Mouse (Mus musculus) cortical plate, adult 2 months (tissue): Measurements from ENCODE around the gene Arl4c. TPM values are rescaled to one million over a fixed set of nuclear protein-coding genes. Genes with fewer than 3 reads are reported as not detected.
A peak's percentile ranks its signal among the peaks of the same experiment; 100 is the strongest.

ENCODE experiments used
- H3K27ac ChIP-seq: fragments of 200-500 bp; 2 replicates; pipeline ENCODE4 v1.5.1; 2012; ENCODE audit warnings: low read length, control low read depth, inconsistent platforms; ENCODE audit not compliant: insufficient read depth
- H3K4me1 ChIP-seq: fragments of 200-500 bp; 2 replicates; pipeline ENCODE4 v1.6.1; 2011; ENCODE audit warnings: low read length; ENCODE audit not compliant: control insufficient read depth, insufficient read depth
- H3K4me3 ChIP-seq: fragments of 200-500 bp; 2 replicates; pipeline ENCODE4 v1.5.1; 2011; ENCODE audit warnings: mild to moderate bottlenecking, low read length, control low read depth; ENCODE audit not compliant: insufficient read depth
- CTCF ChIP-seq: fragments of 200-500 bp; IDR thresholded peaks from 2 replicates; pipeline ENCODE4 v1.5.1; 2011; ENCODE audit warnings: mild to moderate bottlenecking, control low read depth, low read length; ENCODE audit not compliant: insufficient read depth; ENCODE audit errors: extremely low read depth
- POLR2A ChIP-seq: fragments of 200-500 bp; IDR thresholded peaks from 2 replicates; pipeline ENCODE4 v1.6.1; 2011; ENCODE audit warnings: mild to moderate bottlenecking, low read length, control low read depth; ENCODE audit not compliant: insufficient read depth; ENCODE audit errors: extremely low read depth
- polyA plus RNA-seq: library from polyadenylated mRNA; depleted of rRNA; stranded (reverse); fragments of >200 nt; gene quantifications from 2 replicates; pipeline ENCODE4 v1.2.3, GENCODE M21; 2012

Gene Arl4c
- polyA plus RNA-seq, 1 experiment = 26.5 TPM

GRCm38 (mm10) chr1:88705799-88706198, 3.8 kb upstream of the Arl4c start:
- Histone ChIP-seq H3K27ac (no peak overlapping the region), H3K4me3 (0 out of 2 replicates have a peak overlapping the region, but pooled peaks have one; percentile 1), H3K4me1 (no peaks in the 10 kb centered on the region)
- TF ChIP-seq POLR2A = no peak
- TF ChIP-seq CTCF = peak; percentile 99

GRCm38 (mm10) chr1:88705050-88705449, 3.0 kb upstream of the Arl4c start:
- TF ChIP-seq POLR2A = no peak
- TF ChIP-seq CTCF = 0 out of 2 replicates have a peak, but pooled peaks have one; percentile 4
- no peaks in the 10 kb centered on the region for H3K4me1 ChIP-seq
- H3K27ac ChIP-seq = no peak overlapping the region
- no peak overlapping the region for H3K4me3 ChIP-seq

GRCm38 (mm10) chr1:88700961-88701861, 810 bp downstream of the Arl4c start:
- no peaks in the 10 kb centered on the region for H3K4me1 ChIP-seq
- peak overlapping the region; percentile 86 for H3K27ac ChIP-seq
- H3K4me3 ChIP-seq = peak overlapping the region; percentile 84
- TF ChIP-seq CTCF (no peak), POLR2A (no peak)

GRCm38 (mm10) chr1:88699856-88700791, 1.9 kb downstream of the Arl4c start:
- H3K4me1 ChIP-seq = no peaks in the 10 kb centered on the region
- no peak overlapping the region for H3K27ac ChIP-seq
- no peak for TF ChIP-seq POLR2A
- no peak for TF ChIP-seq CTCF
- H3K4me3 ChIP-seq = peak overlapping the region; percentile 84

GRCm38 (mm10) chr1:88699401-88699800, 2.6 kb downstream of the Arl4c start:
- no peak overlapping the region for H3K27ac ChIP-seq
- no peak for TF ChIP-seq POLR2A
- no peak for TF ChIP-seq CTCF
- no peaks in the 10 kb centered on the region for H3K4me1 ChIP-seq
- peak overlapping the region; percentile 84 for H3K4me3 ChIP-seq

- TF ChIP-seq POLR2A (no peak), CTCF (no peak)
- Histone ChIP-seq H3K27ac (no peak overlapping the region), H3K4me3 (peak overlapping the region; percentile 84), H3K4me1 (no peaks in the 10 kb centered on the region)
These were observed 3.1 kb downstream of the Arl4c start for GRCm38 (mm10) chr1:88698926-88699325.

- Histone ChIP-seq H3K4me3 (peak overlapping the region; percentile 84), H3K27ac (no peak overlapping the region), H3K4me1 (no peaks in the 10 kb centered on the region)
- TF ChIP-seq CTCF = no peak
- TF ChIP-seq POLR2A = no peak
These were observed 3.9 kb downstream of the Arl4c start for GRCm38 (mm10) chr1:88698131-88698530.

GRCm38 (mm10) chr1:88696408-88696807, 5.6 kb downstream of the Arl4c start:
- H3K4me3 ChIP-seq = no peak overlapping the region
- H3K27ac ChIP-seq = no peak overlapping the region
- TF ChIP-seq CTCF = no peak
- TF ChIP-seq POLR2A = no peak
- H3K4me1 ChIP-seq = no peaks in the 10 kb centered on the region

- H3K27ac ChIP-seq = no peak overlapping the region
- H3K4me1 ChIP-seq = no peaks in the 10 kb centered on the region
- TF ChIP-seq POLR2A = no peak
- no peak for TF ChIP-seq CTCF
- H3K4me3 ChIP-seq = no peak overlapping the region
These were observed 7.7 kb downstream of the Arl4c start for GRCm38 (mm10) chr1:88694353-88694752.
